Mouse (Mus musculus) c-Kit-negative CD71-positive TER-119-positive erythroid progenitor cells, embryonic 14.5 days (primary cell): ENCODE measurements around the gene Col16a1.

Experiments used
- DNase-seq: peaks from one replicate; pipeline ENCODE4 v3.0.0-alpha.2; 2013; ENCODE audit warnings: low read depth, low spot score

The Col16a1 gene

GRCm38 (mm10) chr4:130044211-130044610 is 3.4 kb upstream of the Col16a1 start:
- no peak for DNase-seq

DNA sequence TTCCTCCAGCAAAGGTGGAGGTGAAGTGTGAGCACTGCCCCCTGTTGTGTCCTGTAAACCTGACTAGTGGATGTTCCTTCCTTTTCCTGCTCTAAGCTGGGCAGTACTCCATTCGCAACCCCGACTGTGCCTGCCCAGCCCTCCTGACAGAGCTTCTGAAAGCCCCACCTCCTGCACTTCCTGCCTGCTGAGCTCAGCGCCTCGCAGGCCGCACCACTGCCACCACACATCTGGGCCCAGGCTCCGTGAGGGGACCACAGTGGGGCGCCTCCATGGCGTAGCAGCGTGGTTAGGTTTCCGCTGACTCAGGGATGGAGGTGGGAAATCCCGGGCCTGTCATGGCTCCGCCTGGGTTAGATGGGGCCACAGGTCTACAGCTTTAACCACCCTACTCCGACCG is 2.0 kb upstream of the Col16a1 start:
- DNase-seq, result no peak

- no peak for DNase-seq
These were observed 501 bp downstream of the Col16a1 start for GRCm38 (mm10) chr4:130048203-130048479.

DNA sequence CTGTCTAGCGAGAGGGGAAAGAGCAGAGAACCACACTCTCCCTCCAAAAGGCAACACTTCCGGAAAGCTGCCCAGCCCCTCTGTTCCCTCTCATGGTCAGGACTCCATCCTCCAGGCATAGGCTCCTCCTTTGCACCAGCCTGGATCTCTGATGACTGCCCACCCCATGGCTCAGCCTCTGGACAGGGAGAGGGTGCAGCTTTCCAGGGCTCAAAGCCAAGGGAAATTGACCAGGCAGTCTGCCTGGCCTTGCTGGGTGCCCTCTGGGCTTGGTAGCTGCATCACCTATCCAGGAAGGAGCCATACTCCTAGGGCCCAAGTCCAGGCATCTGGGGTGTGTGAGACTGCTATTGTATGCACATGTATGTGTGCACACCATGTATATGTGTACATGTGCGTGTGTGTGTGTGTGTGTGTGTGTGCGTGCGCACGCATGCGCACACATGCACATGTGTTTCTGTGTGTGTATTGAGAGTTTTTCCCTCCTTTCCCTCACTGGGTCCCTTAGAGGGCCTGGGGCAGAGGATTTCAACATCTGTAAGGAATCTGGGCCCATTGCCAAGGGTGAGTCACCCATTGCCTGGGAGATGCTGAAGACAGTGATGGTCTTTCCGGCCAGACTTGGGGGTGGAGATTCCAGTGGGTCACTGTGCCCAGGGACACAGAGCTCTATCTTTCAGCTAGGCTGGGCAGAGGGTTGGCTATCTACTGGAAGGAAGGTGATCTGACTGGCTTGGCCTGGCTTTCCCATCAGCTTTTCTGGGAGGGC is 2.6 kb downstream of the Col16a1 start:
- no peak for DNase-seq

GRCm38 (mm10) chr4:130052283-130052682 is 4.6 kb downstream of the Col16a1 start:
- DNase-seq, result no peak

- DNase-seq, result no peak
These were observed 5.5 kb downstream of the Col16a1 start for GRCm38 (mm10) chr4:130053111-130053510.

DNA sequence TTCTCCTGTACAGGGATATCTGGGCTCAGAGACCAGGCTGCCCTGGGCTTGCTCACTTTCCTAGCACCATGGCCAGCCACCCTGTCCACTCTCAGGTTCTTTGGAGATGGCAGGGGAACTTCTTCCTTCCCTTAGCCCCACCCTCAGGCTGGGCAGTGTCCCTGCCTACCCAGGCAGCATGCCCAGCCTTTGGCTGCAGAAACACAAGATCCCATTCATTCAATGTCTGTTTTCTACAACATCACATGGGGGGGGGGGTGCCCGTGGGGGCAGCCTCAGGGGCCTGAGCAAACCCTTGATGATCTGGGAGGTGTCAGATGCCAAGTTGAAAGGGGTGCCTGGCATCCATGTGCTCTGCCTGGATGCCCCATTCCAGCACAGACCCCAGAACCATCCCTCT is 7.1 kb downstream of the Col16a1 start:
- DNase-seq, result no peak

GRCm38 (mm10) chr4:130055160-130056010 is 7.7 kb downstream of the Col16a1 start:
- no peak for DNase-seq

- DNase-seq, result no peak
These were observed 8.3 kb downstream of the Col16a1 start for GRCm38 (mm10) chr4:130056011-130056322.

DNA sequence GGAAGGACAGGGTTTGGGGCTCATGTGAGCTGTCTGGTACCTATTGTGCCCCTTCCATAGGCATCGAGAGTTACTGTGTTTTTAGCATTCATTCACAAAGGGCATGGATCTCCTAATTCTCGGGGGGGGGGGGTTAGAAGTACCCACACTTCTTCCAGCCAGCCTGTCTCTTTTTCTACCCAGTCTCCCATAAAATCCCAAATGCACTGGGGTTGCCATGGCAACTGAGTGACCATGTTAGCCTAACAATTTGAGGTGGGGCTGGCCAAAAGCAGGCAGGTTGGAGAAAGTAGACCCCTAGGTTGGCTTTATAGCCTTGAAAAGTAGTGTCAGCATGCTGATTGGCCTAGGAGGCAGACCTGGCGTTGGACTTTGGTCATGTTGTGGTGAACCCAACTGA is 8.8 kb downstream of the Col16a1 start:
- no peak for DNase-seq

- DNase-seq, result no peak
These were observed 13.3 kb downstream of the Col16a1 start for GRCm38 (mm10) chr4:130060937-130061336.

- DNase-seq, result no peak
These were observed 15.6 kb downstream of the Col16a1 start for GRCm38 (mm10) chr4:130063191-130063590.

DNA sequence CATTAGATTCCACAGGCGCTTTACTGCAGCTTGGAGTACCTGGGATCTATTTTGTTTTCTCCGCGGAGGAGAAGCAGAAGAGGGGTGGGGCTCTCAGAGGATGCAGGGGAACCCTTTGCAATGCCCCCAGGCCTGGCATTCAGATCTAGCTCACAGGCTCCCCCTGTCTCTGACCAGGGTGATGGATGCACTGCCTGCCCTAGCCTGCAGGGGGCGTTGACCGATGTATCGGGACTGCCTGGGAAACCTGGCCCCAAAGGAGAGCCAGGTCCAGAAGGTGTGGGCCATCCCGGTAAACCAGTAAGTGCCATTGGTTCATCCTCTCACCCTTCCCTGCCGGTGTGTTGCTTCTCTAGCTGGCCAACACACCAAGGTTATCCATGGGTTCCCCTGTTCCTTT is 19.2 kb downstream of the Col16a1 start:
- no peak for DNase-seq

- no peak for DNase-seq
These were observed 22.9 kb downstream of the Col16a1 start for GRCm38 (mm10) chr4:130070523-130070922.

- no peak for DNase-seq
These were observed 24.1 kb downstream of the Col16a1 start for GRCm38 (mm10) chr4:130071758-130072157.

GRCm38 (mm10) chr4:130073367-130073766 is 25.7 kb downstream of the Col16a1 start:
- DNase-seq, result no peak

DNA sequence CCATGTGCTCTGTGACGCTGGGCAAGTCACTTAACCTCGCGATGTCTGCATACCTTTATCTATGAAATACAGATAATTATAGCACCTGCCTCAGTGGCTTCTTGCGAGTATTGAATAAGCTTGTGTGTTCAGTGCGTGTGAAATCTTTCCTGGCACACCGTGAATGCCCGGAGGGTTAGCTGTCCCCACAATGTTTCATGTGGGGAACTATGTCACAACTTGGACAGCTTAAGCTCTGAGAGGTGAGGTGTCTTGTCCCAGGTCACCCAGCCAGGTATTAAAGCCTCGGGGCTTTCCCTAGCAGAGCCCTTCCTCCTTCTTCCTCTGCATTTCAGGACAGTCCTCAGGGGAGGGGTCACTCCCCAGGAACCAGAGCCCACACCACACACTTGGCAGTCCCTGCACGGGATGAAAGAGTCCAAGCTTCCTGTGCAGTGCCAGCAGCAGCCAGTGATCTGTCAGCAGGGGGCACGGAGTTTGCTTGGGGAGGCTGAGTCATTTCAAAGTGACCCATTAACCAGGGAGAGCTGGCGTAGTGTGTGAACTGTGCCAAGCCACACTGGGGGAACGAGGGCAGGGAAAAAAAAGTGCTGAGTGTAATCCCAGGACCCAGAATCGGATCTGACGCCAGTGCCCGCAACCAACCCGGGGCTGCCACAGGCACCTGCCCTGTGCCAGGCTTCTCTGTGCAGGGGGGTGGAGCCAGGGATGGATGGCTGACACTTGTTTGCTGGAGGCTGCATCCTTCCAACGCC is 27.3 kb downstream of the Col16a1 start:
- DNase-seq, result no peak

- DNase-seq, result no peak
These were observed 29.2 kb downstream of the Col16a1 start for GRCm38 (mm10) chr4:130076856-130077255.

GRCm38 (mm10) chr4:130078816-130079485 is 31.3 kb downstream of the Col16a1 start:
- no peak for DNase-seq

GRCm38 (mm10) chr4:130079521-130079920 is 31.9 kb downstream of the Col16a1 start:
- DNase-seq, result no peak

- DNase-seq, result no peak
These were observed 33.9 kb downstream of the Col16a1 start for GRCm38 (mm10) chr4:130081345-130082190.
